Mouse (Mus musculus): ENCODE results near the gene Prdm1.

Prdm1 gene

GRCm38 (mm10) chr10:44511029-44511428, 17.3 kb downstream of the Prdm1 start:
- no peak for TF ChIP-seq GATA4 (IDR thresholded peaks at IDR 0.05; ENCODE audit: insufficient replicate concordance, low read length)

- no peak for TF ChIP-seq GATA4 (IDR thresholded peaks at IDR 0.05; ENCODE audit: insufficient replicate concordance, low read length)
Observed at GRCm38 (mm10) chr10:44508649-44509048, 19.7 kb downstream of the Prdm1 start.

- TF ChIP-seq GATA4 (IDR thresholded peaks at IDR 0.05; ENCODE audit: insufficient replicate concordance, low read length) = peak; percentile 49; the same call in 1 of the 2 replicates
Observed at GRCm38 (mm10) chr10:44507984-44508383, 20.3 kb downstream of the Prdm1 start.

GRCm38 (mm10) chr10:44502891-44503290, 25.4 kb downstream of the Prdm1 start:
- no peak for TF ChIP-seq GATA4 (IDR thresholded peaks at IDR 0.05; ENCODE audit: insufficient replicate concordance, low read length)

- TF ChIP-seq GATA4 (IDR thresholded peaks at IDR 0.05; ENCODE audit: insufficient replicate concordance, low read length) = no peak
Observed at GRCm38 (mm10) chr10:44499897-44500519, 28.3 kb downstream of the Prdm1 start.

- TF ChIP-seq GATA4 (IDR thresholded peaks at IDR 0.05; ENCODE audit: insufficient replicate concordance, low read length) = no peak
Observed at GRCm38 (mm10) chr10:44493818-44494492, 34.3 kb downstream of the Prdm1 start.

- no peak for TF ChIP-seq GATA4 (IDR thresholded peaks at IDR 0.05; ENCODE audit: insufficient replicate concordance, low read length)
Observed at GRCm38 (mm10) chr10:44492815-44493525, 35.3 kb downstream of the Prdm1 start.

- no peak for TF ChIP-seq GATA4 (IDR thresholded peaks at IDR 0.05; ENCODE audit: insufficient replicate concordance, low read length)
Observed at GRCm38 (mm10) chr10:44490899-44491422, 37.3 kb downstream of the Prdm1 start.

- no peak for TF ChIP-seq GATA4 (IDR thresholded peaks at IDR 0.05; ENCODE audit: insufficient replicate concordance, low read length)
Observed at GRCm38 (mm10) chr10:44487132-44487531, 41.2 kb downstream of the Prdm1 start.

- TF ChIP-seq GATA4 (IDR thresholded peaks at IDR 0.05; ENCODE audit: insufficient replicate concordance, low read length) = no peak
Observed at GRCm38 (mm10) chr10:44484077-44484476, 44.2 kb downstream of the Prdm1 start.

GRCm38 (mm10) chr10:44483116-44483515, 45.2 kb downstream of the Prdm1 start:
- TF ChIP-seq GATA4 (IDR thresholded peaks at IDR 0.05; ENCODE audit: insufficient replicate concordance, low read length) = no peak

GRCm38 (mm10) chr10:44481379-44481778, 46.9 kb downstream of the Prdm1 start:
- TF ChIP-seq GATA4 (IDR thresholded peaks at IDR 0.05; ENCODE audit: insufficient replicate concordance, low read length) = no peak

GRCm38 (mm10) chr10:44479286-44479685, 49.0 kb downstream of the Prdm1 start:
- no peak for TF ChIP-seq GATA4 (IDR thresholded peaks at IDR 0.05; ENCODE audit: insufficient replicate concordance, low read length)

GRCm38 (mm10) chr10:44478091-44478490, 50.2 kb downstream of the Prdm1 start:
- no peak for TF ChIP-seq GATA4 (IDR thresholded peaks at IDR 0.05; ENCODE audit: insufficient replicate concordance, low read length)

- TF ChIP-seq GATA4 (IDR thresholded peaks at IDR 0.05; ENCODE audit: insufficient replicate concordance, low read length) = no peak; the same call in 1 of the 2 replicates
Observed at GRCm38 (mm10) chr10:44477240-44477639, 51.1 kb downstream of the Prdm1 start.

GRCm38 (mm10) chr10:44476523-44476922, 51.8 kb downstream of the Prdm1 start:
- no peak for TF ChIP-seq GATA4 (IDR thresholded peaks at IDR 0.05; ENCODE audit: insufficient replicate concordance, low read length)
